Mouse (Mus musculus) forebrain, embryonic 15.5 days (tissue): ENCODE results near the gene Tspo2. TPM values are rescaled to one million over a fixed set of nuclear protein-coding genes. Genes with fewer than 3 reads are reported as not detected.

ENCODE experiments used
- ATAC-seq: fragments of 200-750 bp; cut with Nextera tagmentation; replicated peaks from 2 replicates; pipeline ENCODE4 v1.8.0; 2017; ENCODE audit warnings: mild to moderate bottlenecking, moderate TSS enrichment, moderate library complexity
- H3K27ac ChIP-seq: fragments of 300-500 bp; sonication (generic); replicated peaks from 2 replicates; pipeline ENCODE4 v1.5.1; 2015; ENCODE audit warnings: mild to moderate bottlenecking, inconsistent platforms
- H3K27me3 ChIP-seq: fragments of 300-500 bp; sonication (generic); 2 replicates; pipeline ENCODE4 v1.6.1; 2015; ENCODE audit warnings: inconsistent platforms
- H3K36me3 ChIP-seq: fragments of 300-500 bp; sonication (generic); 2 replicates; pipeline ENCODE4 v1.6.1; 2015; ENCODE audit warnings: mild to moderate bottlenecking, inconsistent platforms
- H3K4me1 ChIP-seq: fragments of 300-500 bp; sonication (generic); 2 replicates; pipeline ENCODE4 v1.6.1; 2015; ENCODE audit warnings: inconsistent platforms
- H3K4me2 ChIP-seq: fragments of 300-500 bp; sonication (generic); replicated peaks from 2 replicates; pipeline ENCODE4 v1.6.1; 2015; ENCODE audit warnings: mild to moderate bottlenecking, inconsistent platforms
- H3K4me3 ChIP-seq: fragments of 300-500 bp; sonication (generic); 2 replicates; pipeline ENCODE4 v1.5.1; 2015; ENCODE audit warnings: mild to moderate bottlenecking, inconsistent platforms
- H3K9ac ChIP-seq: fragments of 300-500 bp; sonication (generic); replicated peaks from 2 replicates; pipeline ENCODE4 v1.6.1; 2015; ENCODE audit warnings: mild to moderate bottlenecking, inconsistent platforms
- H3K9me3 ChIP-seq: fragments of 300-500 bp; sonication (generic); 2 replicates; pipeline ENCODE4 v1.6.1; 2016; ENCODE audit warnings: inconsistent platforms
- WGBS: fragments of 180-500 bp; shearing (Covaris S2); methylation state at CpG from one replicate; pipeline ENCODE4 v1.1.7; 2015; ENCODE audit warnings: mixed read lengths; 5-methylcytosine and 5-hydroxymethylcytosine counted together
- polyA plus RNA-seq: library from polyadenylated mRNA; unstranded; fragments of >200 nt; fragmentation: Nextera tagmentation; extraction: Ambion mirVana; gene quantifications from 2 replicates; pipeline ENCODE4 v1.2.1, GENCODE M21; 2015

Gene Tspo2
- polyA plus RNA-seq, 1 experiment from 2014 or later: 2.8 TPM

DNA sequence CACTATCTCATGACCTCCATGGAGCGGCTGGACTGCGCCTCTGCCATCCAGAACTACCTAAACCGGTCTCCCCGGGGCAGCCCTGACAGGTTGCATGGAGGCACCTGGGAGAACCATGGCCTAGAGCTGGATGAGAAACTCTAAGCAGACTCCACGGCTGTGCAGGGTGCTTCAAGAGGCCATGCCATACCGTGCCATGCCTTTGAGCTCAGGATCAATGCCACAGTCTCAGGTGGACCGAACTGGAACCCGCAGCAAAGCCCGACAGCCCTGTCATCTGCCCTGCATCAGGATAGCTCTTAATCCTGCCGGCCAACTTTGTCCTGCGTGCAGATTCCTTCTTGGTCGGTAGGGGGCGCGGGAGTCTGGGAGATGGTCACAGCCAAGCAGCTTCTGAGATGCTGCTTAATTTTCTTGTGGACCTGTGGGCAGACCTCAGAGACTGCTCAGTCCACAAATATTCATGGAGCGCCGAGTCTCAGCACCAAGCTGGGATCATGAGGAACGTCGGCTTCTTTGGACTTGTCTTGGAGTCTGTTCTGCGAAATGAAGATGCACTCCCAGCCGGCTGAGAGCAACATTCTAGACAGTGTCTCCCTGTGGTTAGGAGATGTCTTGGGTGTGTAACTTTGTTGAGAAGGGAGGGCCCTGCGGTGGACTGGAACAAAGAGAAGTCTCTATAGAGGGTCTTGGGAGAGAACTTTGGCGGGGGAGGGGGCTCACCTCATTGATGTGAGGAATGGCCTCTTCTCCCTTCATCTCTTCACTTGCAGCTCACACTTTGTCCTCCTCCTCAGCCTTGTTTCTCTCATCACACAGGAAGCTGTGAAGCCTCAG, 16.3 kb upstream of the Tspo2 start:
- Histone ChIP-seq H3K27me3 (0 out of 2 replicates have a peak, but pooled peaks cover 3% of the 10 kb centered on the region), H3K4me2 (peak overlapping the region; percentile 22), H3K27ac (no peak overlapping the region), H3K4me3 (peak overlapping the region; percentile 17; the same call in 1 of the 2 replicates), H3K9ac (no peak overlapping the region), H3K9me3 (no peaks in the 10 kb centered on the region), H3K4me1 (no peaks in the 10 kb centered on the region; the same call in 1 of the 2 replicates), H3K36me3 (no peaks in the 10 kb centered on the region)
- ATAC-seq: peak; percentile 84
- WGBS: 11% methylated on average over 22 of the region's 22 CpGs

DNA sequence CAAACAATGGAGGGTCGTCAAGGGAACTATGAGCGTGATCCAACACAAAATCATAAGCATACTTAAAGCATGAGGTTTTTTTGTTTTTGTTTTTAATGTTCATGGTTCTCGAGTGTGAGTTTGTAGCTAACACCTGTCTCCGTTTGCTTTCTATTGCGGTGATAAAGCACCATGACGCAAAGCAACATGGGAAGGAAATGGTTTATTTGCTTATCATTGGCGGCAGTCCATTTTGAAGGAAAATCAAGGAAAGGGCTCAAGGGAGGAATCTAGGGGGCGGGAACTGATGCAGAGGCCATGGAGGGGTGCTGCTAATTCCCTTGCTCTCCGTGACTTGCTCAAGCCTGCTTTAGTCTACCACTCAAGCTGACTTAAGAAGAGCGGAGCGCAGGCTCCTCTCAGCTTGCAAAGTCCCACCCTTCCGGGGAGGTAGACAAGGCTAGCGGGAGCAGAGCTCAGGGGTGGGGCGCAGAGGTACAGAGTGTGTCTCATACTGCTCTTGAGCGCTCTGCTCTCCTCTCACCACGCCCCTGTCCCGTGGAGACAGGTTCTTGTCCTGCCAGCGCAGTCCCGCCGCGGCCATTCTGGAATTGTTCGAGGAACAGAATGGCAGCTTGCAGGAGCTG, 15.6 kb upstream of the Tspo2 start:
- peak; percentile 64 for ATAC-seq
- no peaks in the 10 kb centered on the region; the same call in 1 of the 2 replicates for H3K4me1 ChIP-seq

DNA sequence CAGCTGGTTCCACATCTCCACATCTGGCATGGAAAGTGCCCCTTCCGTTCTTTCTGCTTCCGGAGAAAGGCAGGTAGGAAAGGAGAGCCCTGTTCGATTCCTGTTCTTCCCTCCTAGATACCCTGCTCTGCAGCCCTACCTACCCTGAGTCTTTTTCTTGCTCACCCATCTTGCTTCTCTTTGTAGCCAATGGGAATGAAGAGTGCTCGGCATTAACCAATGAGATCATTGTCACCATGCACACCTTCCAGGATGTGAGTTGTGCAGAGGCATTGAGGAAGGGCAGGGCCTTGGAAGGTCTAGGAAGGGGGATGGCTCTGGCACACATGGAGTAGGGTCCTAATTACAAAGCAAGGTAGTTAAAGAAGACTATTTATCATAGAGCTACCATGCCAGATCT, 12.1 kb upstream of the Tspo2 start:
- Histone ChIP-seq H3K4me2 (no peak overlapping the region), H3K27me3 (0 out of 2 replicates have a peak, but pooled peaks cover 3% of the 10 kb centered on the region), H3K9me3 (no peaks in the 10 kb centered on the region), H3K9ac (no peak overlapping the region), H3K36me3 (no peaks in the 10 kb centered on the region), H3K4me1 (no peaks in the 10 kb centered on the region; the same call in 1 of the 2 replicates), H3K4me3 (no peak overlapping the region), H3K27ac (no peak overlapping the region)
- WGBS: 95% methylated on average over 4 of the region's 4 CpGs
- no peak for ATAC-seq

More for the DNA sequence above, 15.6 kb upstream of the Tspo2 start:
- peak overlapping the region; percentile 17; the same call in 1 of the 2 replicates for H3K4me3 ChIP-seq
- no peaks in the 10 kb centered on the region for H3K9me3 ChIP-seq
- 47% methylated on average over 22 of the region's 22 CpGs for WGBS
- H3K36me3 ChIP-seq: no peaks in the 10 kb centered on the region
- H3K9ac ChIP-seq: no peak overlapping the region
- peak overlapping the region; percentile 22 for H3K4me2 ChIP-seq
- H3K27me3 ChIP-seq: 0 out of 2 replicates have a peak, but pooled peaks cover 3% of the 10 kb centered on the region
- no peak overlapping the region for H3K27ac ChIP-seq

DNA sequence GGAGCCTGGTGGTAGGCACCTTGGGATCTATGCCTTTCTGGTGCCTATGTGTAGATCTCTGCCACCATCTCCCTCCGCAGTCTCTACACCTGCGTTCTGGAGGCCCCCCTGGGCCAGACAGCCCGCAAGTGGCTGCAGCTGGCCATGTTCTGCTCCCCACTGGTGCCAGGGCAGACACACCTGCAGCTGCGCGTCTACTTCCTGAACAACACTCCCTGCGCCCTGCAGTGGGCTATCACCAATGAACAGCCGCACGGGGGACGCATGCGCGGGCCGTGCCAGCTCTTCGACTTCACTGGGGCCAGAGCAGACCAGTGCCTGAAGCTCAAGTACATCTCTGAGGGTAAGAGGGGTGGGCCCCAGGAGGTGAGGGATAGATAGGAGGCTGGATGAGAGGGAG, 10.8 kb upstream of the Tspo2 start:
- Histone ChIP-seq H3K36me3 (no peaks in the 10 kb centered on the region), H3K4me2 (no peak overlapping the region), H3K27me3 (0 out of 2 replicates have a peak, but pooled peaks cover 3% of the 10 kb centered on the region), H3K27ac (no peak overlapping the region), H3K9ac (no peak overlapping the region), H3K4me1 (no peaks in the 10 kb centered on the region; the same call in 1 of the 2 replicates), H3K9me3 (no peaks in the 10 kb centered on the region), H3K4me3 (no peak overlapping the region)
- no peak for ATAC-seq
- WGBS: 94% methylated on average over 13 of the region's 13 CpGs

- Histone ChIP-seq H3K27me3 (no peaks in the 10 kb centered on the region), H3K4me1 (no peaks in the 10 kb centered on the region), H3K9ac (no peak overlapping the region), H3K4me2 (no peak overlapping the region), H3K36me3 (no peaks in the 10 kb centered on the region), H3K27ac (no peak overlapping the region), H3K9me3 (no peaks in the 10 kb centered on the region), H3K4me3 (no peak overlapping the region)
- 89% methylated on average over 13 of the region's 13 CpGs for WGBS
- ATAC-seq: no peak
Observed at GRCm38 (mm10) chr17:48457971-48458653, 6.8 kb upstream of the Tspo2 start.

DNA sequence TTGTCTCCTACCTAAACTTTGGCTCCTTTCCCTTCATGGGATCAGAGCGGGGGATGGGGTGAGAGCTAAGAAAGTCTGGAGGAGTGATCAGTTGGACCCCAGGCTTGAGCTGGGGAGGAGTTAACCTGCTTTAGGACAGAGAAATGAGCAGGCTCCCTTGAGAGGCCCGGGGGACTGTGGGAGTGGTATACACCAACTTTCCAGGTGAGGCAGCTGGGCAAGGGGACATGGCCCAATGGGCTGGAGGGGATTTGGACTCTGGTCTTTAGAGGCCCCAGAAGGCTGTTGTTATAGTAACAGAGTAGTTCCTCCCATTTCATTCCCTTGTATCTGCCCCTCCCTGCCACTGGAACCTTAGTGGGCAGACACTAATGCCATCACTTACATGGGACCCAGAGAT, 4.6 kb upstream of the Tspo2 start:
- no peak for ATAC-seq
- Histone ChIP-seq H3K27me3 (no peaks in the 10 kb centered on the region), H3K4me2 (no peak overlapping the region), H3K36me3 (no peaks in the 10 kb centered on the region), H3K9me3 (no peaks in the 10 kb centered on the region), H3K4me1 (peaks cover 5% of the 10 kb centered on the region; the same call in 1 of the 2 replicates), H3K4me3 (no peak overlapping the region), H3K9ac (no peak overlapping the region), H3K27ac (no peak overlapping the region)
- WGBS: 85% methylated on average over 2 of the region's 2 CpGs

DNA sequence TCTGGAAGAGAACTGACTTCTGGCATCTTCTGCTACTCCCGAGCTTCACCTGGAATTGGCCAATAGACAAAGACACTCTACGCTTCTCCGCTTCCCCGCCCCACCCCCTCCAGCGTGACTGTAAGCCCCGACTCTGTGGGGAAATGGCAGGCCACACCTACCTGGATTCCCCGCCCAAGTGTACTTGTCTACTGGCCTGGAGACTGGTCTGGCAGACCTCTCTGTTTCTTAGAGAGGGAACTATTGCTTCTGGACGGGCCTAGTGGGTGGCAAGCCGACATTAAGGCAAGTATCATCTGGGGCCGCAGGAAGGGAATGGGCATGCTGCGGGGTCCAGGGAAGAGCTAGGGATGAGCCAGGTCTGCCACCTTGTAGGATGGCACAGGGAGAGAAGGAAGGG, 3.4 kb upstream of the Tspo2 start, which contains the start of gene Unc5cl:
Gene Unc5cl, plus strand, starts transcription at position 214 of the 400 bp plus-strand sequence.
- no peak for ATAC-seq
- H3K4me2 ChIP-seq: no peak within 1 kb of the TSS
- no peak within 1 kb of the TSS for H3K9ac ChIP-seq
- H3K27me3 ChIP-seq: no peaks in the 10 kb centered on the region
- H3K4me1 ChIP-seq: peaks cover 5% of the 10 kb centered on the region; the same call in 1 of the 2 replicates
- H3K36me3 ChIP-seq: no peaks in the 10 kb centered on the region
- no peak within 1 kb of the TSS for H3K27ac ChIP-seq
- H3K9me3 ChIP-seq: no peaks in the 10 kb centered on the region
- no peak within 1 kb of the TSS for H3K4me3 ChIP-seq
- WGBS: 63% methylated on average over 11 of the region's 11 CpGs

- WGBS: 61% methylated on average over 7 of the region's 7 CpGs
- Histone ChIP-seq H3K9me3 (no peaks in the 10 kb centered on the region), H3K4me1 (peaks cover 5% of the 10 kb centered on the region; the same call in 1 of the 2 replicates), H3K36me3 (no peaks in the 10 kb centered on the region), H3K4me3 (no peak overlapping the region), H3K27ac (no peak overlapping the region), H3K9ac (no peak overlapping the region), H3K4me2 (no peak overlapping the region), H3K27me3 (no peaks in the 10 kb centered on the region)
- no peak for ATAC-seq
Observed at GRCm38 (mm10) chr17:48454190-48454589, 2.9 kb upstream of the Tspo2 start.

DNA sequence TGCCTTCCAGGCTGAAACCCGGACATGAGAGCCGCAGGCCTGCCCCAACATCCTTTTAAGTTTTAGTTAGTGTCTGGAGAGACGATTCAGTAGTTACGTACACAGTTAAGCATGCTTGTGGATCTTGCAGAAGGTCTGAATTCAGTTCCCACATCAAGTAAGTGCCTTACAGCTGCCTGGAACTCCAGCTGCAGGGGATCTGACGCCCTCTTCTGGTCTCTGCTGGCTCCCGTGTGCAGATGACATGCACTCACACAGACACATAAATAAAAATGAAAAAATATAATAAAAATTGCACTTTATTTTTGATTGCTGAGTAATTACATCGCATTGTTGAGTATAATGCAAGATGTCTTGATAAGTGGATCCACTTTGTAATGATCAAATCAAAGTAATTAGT, 2.2 kb upstream of the Tspo2 start:
- Histone ChIP-seq H3K4me3 (no peak overlapping the region), H3K9ac (no peak overlapping the region), H3K36me3 (no peaks in the 10 kb centered on the region), H3K27ac (no peak overlapping the region), H3K4me2 (no peak overlapping the region), H3K9me3 (no peaks in the 10 kb centered on the region), H3K27me3 (no peaks in the 10 kb centered on the region), H3K4me1 (peaks cover 5% of the 10 kb centered on the region; the same call in 1 of the 2 replicates)
- 79% methylated on average over 7 of the region's 7 CpGs for WGBS
- ATAC-seq: no peak

DNA sequence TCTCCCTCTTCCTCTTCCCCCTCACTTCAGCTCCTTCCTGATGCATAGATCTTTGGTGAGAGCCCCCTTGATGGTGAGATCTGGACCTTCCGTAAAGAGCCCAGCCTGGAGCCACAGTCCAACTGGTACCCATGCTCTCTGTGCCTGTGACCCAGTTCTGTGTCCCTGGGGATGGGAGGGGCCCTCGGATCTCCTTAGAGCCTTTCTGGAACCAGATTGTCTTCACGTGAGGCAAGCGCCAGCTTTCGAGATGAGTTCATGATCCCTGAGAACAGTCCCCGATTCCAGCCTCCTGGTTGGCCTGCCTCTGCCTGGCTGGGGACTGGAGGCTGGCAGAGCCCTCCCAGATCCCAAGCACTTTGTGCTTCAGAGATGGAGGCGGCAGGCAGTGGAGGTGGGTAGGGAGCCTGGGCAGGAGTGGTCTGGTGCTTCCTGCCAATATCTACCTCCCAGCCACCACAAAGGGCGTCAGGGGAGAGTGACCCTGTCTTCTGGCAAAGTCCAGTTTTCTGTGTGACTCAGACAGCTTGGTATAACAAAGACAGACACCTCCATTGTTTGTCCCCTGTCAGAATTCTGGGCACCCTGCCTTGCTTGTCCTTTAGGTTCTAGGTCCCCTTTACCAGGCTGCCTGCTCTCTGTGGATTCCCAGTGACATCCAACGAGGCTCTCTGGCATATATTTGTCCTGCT, 577 bp upstream of the Tspo2 start:
- Histone ChIP-seq H3K4me3 (no peak overlapping the region), H3K36me3 (no peaks in the 10 kb centered on the region), H3K4me2 (no peak overlapping the region), H3K27ac (no peak overlapping the region), H3K27me3 (no peaks in the 10 kb centered on the region), H3K4me1 (peaks cover 5% of the 10 kb centered on the region; the same call in 1 of the 2 replicates), H3K9me3 (no peaks in the 10 kb centered on the region), H3K9ac (no peak overlapping the region)
- no peak for ATAC-seq
- WGBS: 51% methylated on average over 9 of the region's 9 CpGs

- Histone ChIP-seq H3K9me3 (no peaks in the 10 kb centered on the region), H3K4me3 (no peak overlapping the region), H3K4me2 (no peak overlapping the region), H3K4me1 (peaks cover 5% of the 10 kb centered on the region; the same call in 1 of the 2 replicates), H3K36me3 (no peaks in the 10 kb centered on the region), H3K27ac (no peak overlapping the region), H3K9ac (no peak overlapping the region), H3K27me3 (no peaks in the 10 kb centered on the region)
- no peak for ATAC-seq
- 70% methylated on average over 13 of the region's 13 CpGs for WGBS
Observed at GRCm38 (mm10) chr17:48450666-48451352, 513 bp downstream of the Tspo2 start.
